Mouse (Mus musculus) liver, embryonic 14.5 days (tissue): ENCODE measurements around the gene Hspa1b. TPM values are rescaled to one million over a fixed set of nuclear protein-coding genes. Genes with fewer than 3 reads are reported as not detected.
"Not testable (repeated sequence)": the region's sequence is repeated elsewhere in the genome, so short reads cannot be mapped to it uniquely, and the experiment has no call there.

ENCODE experiments used
- ATAC-seq: fragments of 200-750 bp; cut with Nextera tagmentation; 2 replicates; pipeline ENCODE4 v1.8.0; 2017; ENCODE audit warnings: moderate number of reproducible peaks, mild to moderate bottlenecking, moderate library complexity; ENCODE audit not compliant: insufficient read depth
- DNase-seq, 3 experiments: peaks; one replicate each; pipeline ENCODE4 v3.0.0-alpha.2; 2012 to 2013; ENCODE audit warnings: low read depth in 3 of 3, low spot score in 3 of 3
- H3K27ac ChIP-seq: fragments of 300-500 bp; sonication (generic); 2 replicates; pipeline ENCODE4 v1.5.1; 2014; ENCODE audit warnings: moderate library complexity, mild to moderate bottlenecking, control low read depth, inconsistent platforms
- H3K27me3 ChIP-seq: fragments of 300-500 bp; sonication (generic); 2 replicates; pipeline ENCODE4 v1.6.1; 2014; ENCODE audit warnings: mild to moderate bottlenecking, low read length, moderate library complexity; ENCODE audit not compliant: control insufficient read depth, insufficient read depth
- H3K36me3 ChIP-seq: fragments of 300-500 bp; sonication (generic); replicated peaks from 2 replicates; pipeline ENCODE4 v1.6.1; 2014; ENCODE audit warnings: low read depth; ENCODE audit not compliant: control insufficient read depth, insufficient read depth
- H3K4me1 ChIP-seq, 2 experiments: fragments of 200-500 bp in 1 of 2; fragments of 300-500 bp in 1 of 2; sonication (generic) in 1 of 2; replicated peaks; 2 replicates each; pipeline ENCODE4 v1.6.1; 2012 to 2014; ENCODE audit warnings: antibody characterized with exemption in 1 of 2, inconsistent platforms in 1 of 2, low read length in 1 of 2; ENCODE audit not compliant: control insufficient read depth in 2 of 2, insufficient read depth in 2 of 2
- H3K4me2 ChIP-seq: fragments of 300-500 bp; sonication (generic); 2 replicates; pipeline ENCODE4 v1.6.1; 2014; ENCODE audit warnings: low read depth, mild to moderate bottlenecking, control low read depth, moderate library complexity
- H3K4me3 ChIP-seq, 2 experiments: fragments of 200-500 bp in 1 of 2; fragments of 300-500 bp in 1 of 2; sonication (generic) in 1 of 2; 2 replicates each; pipeline ENCODE4 v1.5.1; 2012 to 2014; ENCODE audit warnings: low read depth in 2 of 2, low read length in 2 of 2, mild to moderate bottlenecking in 2 of 2, control low read depth in 1 of 2, inconsistent platforms in 1 of 2, moderate library complexity in 1 of 2; ENCODE audit not compliant: insufficient read depth in 1 of 2
- H3K9ac ChIP-seq: fragments of 300-500 bp; sonication (generic); replicated peaks from 2 replicates; pipeline ENCODE4 v1.6.1; 2014; ENCODE audit warnings: mild to moderate bottlenecking, control low read depth, moderate library complexity
- H3K9me3 ChIP-seq: fragments of 300-500 bp; sonication (generic); 2 replicates; pipeline ENCODE4 v1.6.1; 2016; ENCODE audit warnings: low read length, mixed read lengths; ENCODE audit not compliant: control insufficient read depth
- CTCF ChIP-seq: IDR thresholded peaks from 2 replicates; pipeline ENCODE4 v1.5.1; 2016; ENCODE audit warnings: antibody characterized with exemption, low read depth, control low read depth
- EP300 ChIP-seq: IDR thresholded peaks from 2 replicates; pipeline ENCODE4 v1.6.1; 2016; ENCODE audit warnings: antibody characterized with exemption, low read depth
- WGBS: fragments of 180-500 bp; shearing (Covaris S2); extraction: QIAGEN DNeasy Blood & Tissue Kit; methylation state at CpG from one replicate; pipeline ENCODE4 v1.1.7; 2014; ENCODE audit not compliant: insufficient replicate concordance; 5-methylcytosine and 5-hydroxymethylcytosine counted together
- polyA plus RNA-seq, 2 experiments: library from polyadenylated mRNA; depleted of rRNA in 1 of 2; stranded (reverse) in 1 of 2; unstranded in 1 of 2; fragments of >200 nt; fragmentation: Nextera tagmentation in 1 of 2; extraction: Ambion mirVana in 1 of 2; gene quantifications; 2 replicates each; pipeline versions ENCODE4 v1.2.1 to v1.2.3; 2012 to 2014

Gene Hspa1b
- 1.5 and 3.5 TPM in 2 replicates for polyA plus RNA-seq (2012; rRNA removed)
- polyA plus RNA-seq (2014; fragmentation: Nextera tagmentation; extraction: Ambion mirVana) = not detected in 2 replicates

DNA sequence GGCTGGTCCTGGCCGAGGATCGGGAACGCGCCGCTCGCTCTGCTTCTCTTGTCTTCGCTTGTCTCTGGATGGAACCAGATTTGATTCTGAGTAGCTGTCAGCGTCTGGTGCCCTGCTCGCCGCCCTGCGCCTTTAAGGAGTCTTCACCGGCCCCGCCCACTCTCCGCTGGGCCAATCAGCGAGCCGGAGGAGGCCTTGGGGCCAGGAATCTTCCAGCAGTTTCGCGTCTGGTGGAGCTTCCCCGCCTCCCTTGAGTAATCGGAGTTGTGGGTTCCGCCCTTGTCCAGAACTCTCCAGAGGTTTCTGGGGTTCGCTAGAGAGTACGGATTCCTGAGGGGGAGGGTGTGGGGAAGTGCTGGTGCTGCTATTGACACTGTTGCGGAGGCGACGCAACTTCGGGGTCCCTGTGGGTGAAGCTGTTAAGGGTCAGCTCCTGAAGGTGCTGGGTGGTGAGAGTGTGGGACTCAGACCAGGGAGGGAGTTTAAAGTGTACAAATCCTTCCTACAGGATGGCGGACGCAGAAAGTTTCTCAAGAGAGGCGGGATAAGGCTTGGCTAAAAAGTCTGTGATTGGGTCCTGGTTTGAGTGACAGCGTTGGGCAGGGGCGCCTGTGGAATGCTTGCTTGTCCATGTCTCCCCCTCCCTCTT lies at the start of gene Hspa1b:
Hspa1b (minus strand) TSS at position 109 of the 649 bp plus-strand sequence.
- Histone ChIP-seq H3K27ac (peak within 1 kb of the TSS; percentile 7), H3K4me3 (peak within 1 kb of the TSS; percentile 51 to 68), H3K4me2 (peak within 1 kb of the TSS; percentile 82), H3K9ac (peak within 1 kb of the TSS; percentile 52), H3K27me3 (peaks cover 17% of the 10 kb centered on the region), H3K4me1 (peaks cover 9 to 10% of the 10 kb centered on the region in 2 experiments)
- WGBS = 0% methylated on average over 25 of the region's 32 CpGs
- not testable (repeated sequence) for H3K36me3 ChIP-seq, H3K9me3 ChIP-seq
- peak in 1 of 3 experiments; percentile 68 for DNase-seq
- ATAC-seq = peak; percentile 91

DNA sequence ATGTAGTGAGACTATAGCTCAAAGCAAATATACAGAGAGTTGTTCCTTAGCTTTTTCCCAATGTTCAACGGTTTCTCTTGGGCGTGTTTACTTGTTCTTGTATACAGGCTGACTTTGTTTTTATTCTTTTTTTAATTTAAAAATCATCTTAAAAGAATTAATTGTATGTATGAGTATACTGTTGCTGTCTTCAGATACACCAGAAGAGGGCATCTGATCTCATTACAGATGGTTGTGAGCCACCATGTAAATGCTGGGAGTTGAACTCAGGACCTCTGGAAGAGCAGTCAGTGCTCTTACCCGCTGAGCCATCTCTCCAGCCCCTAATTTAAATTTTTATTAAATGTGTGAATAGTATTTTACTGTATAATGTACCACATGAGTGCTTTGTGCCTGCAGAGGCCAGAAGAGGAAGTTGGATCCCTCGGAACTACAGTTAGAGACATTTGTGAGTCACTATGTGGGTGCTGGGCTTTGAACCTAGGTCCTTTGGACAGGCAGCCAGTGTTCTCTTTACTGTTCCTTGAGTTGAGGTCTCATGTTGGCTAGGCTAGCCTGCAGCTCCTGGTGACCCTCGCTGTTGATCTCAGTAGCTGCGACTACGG lies 48.5 kb upstream of the Hspa1b start:
- no peak overlapping the region for H3K27ac ChIP-seq
- H3K27me3 ChIP-seq = no peaks in the 10 kb centered on the region
- DNase-seq (no peak), ATAC-seq (no peak)
- 83% methylated on average over 7 of the region's 7 CpGs for WGBS
- no peak overlapping the region for H3K4me3 ChIP-seq
- no peaks in the 10 kb centered on the region for H3K9me3 ChIP-seq
- H3K4me2 ChIP-seq = no peak overlapping the region
- no peak for TF ChIP-seq EP300
- peak; percentile 14; the same call in 1 of the 2 replicates for TF ChIP-seq CTCF
- H3K4me1 ChIP-seq = peaks cover 14 to 17% of the 10 kb centered on the region in 2 experiments
- no peak overlapping the region for H3K9ac ChIP-seq
- H3K36me3 ChIP-seq = peaks cover 76% of the 10 kb centered on the region

DNA sequence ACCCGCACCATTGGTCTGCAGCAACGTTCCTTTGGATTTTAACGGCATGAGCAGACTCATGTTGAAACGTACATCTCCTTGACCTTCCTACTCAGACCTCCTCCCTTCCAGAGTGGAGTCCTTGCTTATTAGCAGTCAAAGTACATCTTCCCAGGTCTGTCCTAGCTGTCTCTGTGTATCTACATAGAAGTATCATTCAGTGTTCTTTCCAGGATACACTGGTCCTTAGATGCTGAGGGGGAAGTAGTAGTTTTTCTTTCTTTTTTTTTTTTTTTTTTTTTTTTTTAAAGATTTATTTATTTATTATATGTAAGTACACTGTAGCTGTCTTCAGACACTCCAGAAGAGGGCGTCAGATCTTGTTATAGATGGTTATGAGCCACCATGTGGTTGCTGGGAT lies 46.9 kb upstream of the Hspa1b start:
- not testable (repeated sequence) for H3K4me2 ChIP-seq, H3K27me3 ChIP-seq, DNase-seq, H3K9ac ChIP-seq, H3K27ac ChIP-seq, ATAC-seq, H3K4me3 ChIP-seq, H3K9me3 ChIP-seq
- 92% methylated on average over 4 of the region's 5 CpGs for WGBS
- peaks cover 61% of the 10 kb centered on the region for H3K36me3 ChIP-seq
- H3K4me1 ChIP-seq = peaks cover 14 to 21% of the 10 kb centered on the region in 2 experiments

DNA sequence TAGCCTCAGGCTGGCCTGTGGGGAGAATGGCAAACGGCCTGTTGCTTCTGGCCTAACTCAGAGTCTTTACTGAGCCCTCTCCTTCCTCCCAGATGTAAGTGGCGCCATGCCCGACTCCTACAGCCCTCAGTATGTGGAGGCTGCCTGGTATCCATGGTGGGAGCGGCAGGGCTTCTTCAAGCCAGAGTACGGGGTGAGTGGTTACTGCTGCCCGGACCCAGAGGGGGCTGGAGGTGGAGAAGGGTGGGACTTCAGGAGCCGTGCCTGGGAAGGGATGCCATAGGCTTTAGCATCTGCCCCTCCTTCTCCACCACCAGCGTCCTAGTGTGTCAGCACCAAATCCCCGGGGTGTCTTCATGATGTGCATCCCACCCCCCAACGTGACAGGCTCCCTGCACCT lies 46.1 kb upstream of the Hspa1b start:
- WGBS = 84% methylated on average over 10 of the region's 10 CpGs

DNA sequence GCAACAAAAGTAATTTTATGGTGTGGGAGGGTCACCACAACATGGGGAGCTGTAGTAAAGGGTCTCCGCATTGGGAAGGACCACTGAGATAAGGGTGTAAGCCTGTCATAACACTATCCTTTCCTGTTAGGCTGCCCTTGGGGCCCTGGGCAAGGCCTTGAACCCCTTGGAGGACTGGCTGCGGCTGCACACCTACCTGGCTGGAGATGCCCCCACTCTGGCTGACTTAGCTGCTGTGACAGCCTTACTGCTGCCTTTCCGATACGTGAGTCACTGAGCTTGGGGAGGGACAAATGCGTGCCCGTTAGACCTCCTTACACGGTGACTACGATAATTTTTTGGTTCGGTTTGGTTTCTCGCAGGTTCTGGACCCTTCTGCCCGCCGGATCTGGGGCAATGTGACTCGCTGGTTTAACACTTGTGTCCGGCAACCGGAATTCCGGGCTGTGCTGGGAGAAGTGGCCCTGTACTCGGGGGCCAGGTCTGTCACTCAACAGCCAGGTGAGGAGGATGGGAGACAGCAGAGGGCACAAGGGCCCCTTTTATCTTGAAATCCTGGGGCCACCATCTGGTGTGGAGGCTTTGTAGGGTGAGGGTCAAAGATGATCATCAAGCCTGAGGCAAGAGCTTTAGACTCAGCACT lies 45.2 kb upstream of the Hspa1b start:
- Histone ChIP-seq H3K36me3 (peaks cover 45% of the 10 kb centered on the region), H3K4me2 (peak overlapping the region; percentile 88), H3K4me1 (peaks cover 15 to 23% of the 10 kb centered on the region in 2 experiments), H3K4me3 (no peak overlapping the region), H3K27ac (no peak overlapping the region), H3K27me3 (no peaks in the 10 kb centered on the region), H3K9me3 (no peaks in the 10 kb centered on the region), H3K9ac (no peak overlapping the region)
- WGBS = 85% methylated on average over 17 of the region's 17 CpGs
- TF ChIP-seq CTCF = no peak
- no peak for TF ChIP-seq EP300
- ATAC-seq (no peak), DNase-seq (no peak)

More for the DNA sequence above, 46.1 kb upstream of the Hspa1b start:
- no peak for ATAC-seq
- H3K27me3 ChIP-seq = no peaks in the 10 kb centered on the region
- H3K4me2 ChIP-seq = no peak overlapping the region
- H3K4me3 ChIP-seq = no peak overlapping the region
- no peak for DNase-seq
- H3K36me3 ChIP-seq = peaks cover 53% of the 10 kb centered on the region
- no peak overlapping the region for H3K27ac ChIP-seq
- no peak for TF ChIP-seq CTCF
- TF ChIP-seq EP300 = no peak
- no peaks in the 10 kb centered on the region for H3K9me3 ChIP-seq
- H3K9ac ChIP-seq = no peak overlapping the region
- peaks cover 14 to 21% of the 10 kb centered on the region in 2 experiments for H3K4me1 ChIP-seq
